Mouse (Mus musculus) brain, embryonic 14.5 days (tissue): ENCODE measurements around the gene Tmem266. TPM values are rescaled to one million over a fixed set of nuclear protein-coding genes. Genes with fewer than 3 reads are reported as not detected.

Experiments
- DNase-seq: peaks from one replicate; pipeline ENCODE4 v3.0.0-alpha.2; 2011; ENCODE audit warnings: low read depth
- CTCF ChIP-seq: fragments of 200-500 bp; IDR thresholded peaks from 2 replicates; pipeline ENCODE4 v1.5.1; 2012; ENCODE audit warnings: inconsistent platforms, mild to moderate bottlenecking, moderate library complexity, borderline replicate concordance; ENCODE audit not compliant: insufficient read depth, insufficient read length; ENCODE audit errors: extremely low read depth
- POLR2A ChIP-seq: fragments of 200-500 bp; IDR thresholded peaks from 2 replicates; pipeline ENCODE4 v1.6.1; 2012; ENCODE audit warnings: mild to moderate bottlenecking, inconsistent platforms, borderline replicate concordance; ENCODE audit not compliant: poor library complexity, insufficient read depth, insufficient read length, severe bottlenecking; ENCODE audit errors: extremely low read depth
- polyA plus RNA-seq: library from polyadenylated mRNA; depleted of rRNA; stranded (reverse); fragments of >200 nt; gene quantifications from 2 replicates; pipeline ENCODE4 v1.2.3, GENCODE M21; 2012

The Tmem266 gene
- polyA plus RNA-seq, 1 experiment: 7.8 TPM

- peak; percentile 14 for DNase-seq
- TF ChIP-seq CTCF: peak; percentile 61; the same call in 1 of the 2 replicates
- TF ChIP-seq POLR2A: no peak
Measured at GRCm38 (mm10) chr9:55382441-55382840, 55.7 kb downstream of the Tmem266 start.

DNA sequence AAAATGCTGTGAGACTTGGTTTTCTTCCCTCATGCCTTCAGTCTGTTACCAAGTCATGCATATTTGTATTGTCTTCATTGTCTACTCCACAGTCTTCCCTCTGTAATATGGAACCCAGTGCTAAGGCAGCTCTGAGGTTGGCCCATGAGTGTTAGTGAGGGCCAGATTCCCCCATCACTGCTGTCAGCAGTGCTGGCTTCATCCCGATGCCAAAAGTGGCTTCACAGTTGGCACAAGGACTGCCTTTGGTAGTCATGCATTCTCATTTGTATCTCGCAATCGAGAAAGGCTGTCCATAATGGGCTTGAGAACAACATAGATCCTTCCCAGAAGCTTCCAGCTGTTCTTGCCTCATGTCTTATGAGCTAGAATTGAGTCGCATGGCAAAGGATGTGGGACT lies 59.4 kb downstream of the Tmem266 start:
- no peak for TF ChIP-seq CTCF
- no peak for TF ChIP-seq POLR2A

GRCm38 (mm10) chr9:55387862-55388505 lies 61.3 kb downstream of the Tmem266 start:
- no peak for TF ChIP-seq CTCF
- no peak for DNase-seq

More for the DNA sequence above, 59.4 kb downstream of the Tmem266 start:
- no peak for DNase-seq

- peak; percentile 84 for DNase-seq
- TF ChIP-seq CTCF (peak; percentile 92), POLR2A (no peak)
Measured at GRCm38 (mm10) chr9:55391909-55392658, 65.4 kb downstream of the Tmem266 start.

GRCm38 (mm10) chr9:55395650-55396049 lies 68.9 kb downstream of the Tmem266 start:
- DNase-seq: no peak
- TF ChIP-seq POLR2A (no peak), CTCF (no peak)

- no peak for DNase-seq
- TF ChIP-seq POLR2A (no peak), CTCF (no peak)
Measured at GRCm38 (mm10) chr9:55398985-55399554, 72.4 kb downstream of the Tmem266 start.

- TF ChIP-seq CTCF (no peak), POLR2A (no peak)
- peak; percentile 20 for DNase-seq
Measured at GRCm38 (mm10) chr9:55402276-55402675, 75.6 kb downstream of the Tmem266 start.

GRCm38 (mm10) chr9:55404256-55404655 lies 77.5 kb downstream of the Tmem266 start:
- no peak for TF ChIP-seq POLR2A
- no peak for TF ChIP-seq CTCF
- DNase-seq: no peak

GRCm38 (mm10) chr9:55404976-55405702 lies 78.4 kb downstream of the Tmem266 start:
- DNase-seq: no peak
- TF ChIP-seq POLR2A (no peak), CTCF (no peak)

DNA sequence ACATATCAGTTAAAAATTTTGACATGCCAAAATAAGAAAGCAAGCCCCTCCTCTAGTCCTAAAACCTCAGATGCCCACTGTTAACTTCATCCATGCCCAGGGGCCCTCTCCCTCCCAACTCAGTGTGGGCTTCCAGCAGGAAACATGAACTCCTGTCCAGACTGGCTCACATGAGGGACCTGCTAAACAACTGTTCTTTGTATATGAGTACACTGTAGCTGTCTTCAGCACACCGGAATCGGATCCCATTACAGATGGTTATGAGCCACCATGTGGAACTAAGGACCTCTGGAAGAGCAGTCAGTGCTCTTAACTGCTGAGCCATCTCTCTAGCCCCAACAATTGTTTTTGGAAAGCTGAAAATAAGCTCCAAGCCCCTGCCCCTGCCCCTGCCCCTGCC lies 80.1 kb downstream of the Tmem266 start:
- no peak for DNase-seq

GRCm38 (mm10) chr9:55408851-55409250 lies 82.1 kb downstream of the Tmem266 start:
- peak; percentile 53 for DNase-seq
- no peak for TF ChIP-seq POLR2A
- no peak for TF ChIP-seq CTCF

More for the DNA sequence above, 80.1 kb downstream of the Tmem266 start:
- no peak for TF ChIP-seq CTCF
